Mouse (Mus musculus) Muller cell, postnatal 12 days (primary cell): ENCODE measurements at regions not wholly inside any gene's neighbourhood (a gene's known extent, or its start where the extent isn't known, plus 50 kb on each side); places are given as distances from the start of the nearest gene placed in this dataset.
A peak's percentile ranks its signal among the peaks of the same experiment; 100 is the strongest.

Source experiments
- DNase-seq: peaks from one replicate; pipeline ENCODE4 v3.0.0-alpha.2; 2015; ENCODE audit errors: inconsistent ontology term

- peak; percentile 59 for DNase-seq
Observed at GRCm38 (mm10) chr6:25321446-25321845, 365.3 kb upstream of the Tmem229a start.

- DNase-seq: peak; percentile 83
Observed at GRCm38 (mm10) chr6:25320291-25320844, 364.3 kb upstream of the Tmem229a start.

GRCm38 (mm10) chr6:25307471-25307870 lies 351.4 kb upstream of the Tmem229a start:
- no peak for DNase-seq

- no peak for DNase-seq
Observed at GRCm38 (mm10) chr6:25304844-25305504, 348.9 kb upstream of the Tmem229a start.

GRCm38 (mm10) chr6:25291613-25292012 lies 335.5 kb upstream of the Tmem229a start:
- no peak for DNase-seq

- DNase-seq: no peak
Observed at GRCm38 (mm10) chr6:25287591-25287990, 331.5 kb upstream of the Tmem229a start.

- no peak for DNase-seq
Observed at GRCm38 (mm10) chr6:25286313-25286712, 330.2 kb upstream of the Tmem229a start.

GRCm38 (mm10) chr6:25278509-25278908 lies 322.4 kb upstream of the Tmem229a start:
- peak; percentile 25 for DNase-seq

GRCm38 (mm10) chr6:25277703-25278447 lies 321.8 kb upstream of the Tmem229a start:
- DNase-seq: peak; percentile 72

- peak; percentile 48 for DNase-seq
Observed at GRCm38 (mm10) chr6:25276221-25276620, 320.1 kb upstream of the Tmem229a start.

GRCm38 (mm10) chr6:25260559-25260958 lies 304.5 kb upstream of the Tmem229a start:
- DNase-seq: peak; percentile 42

GRCm38 (mm10) chr6:25255762-25256161 lies 299.7 kb upstream of the Tmem229a start:
- DNase-seq: no peak

GRCm38 (mm10) chr6:25237021-25237420 lies 280.9 kb upstream of the Tmem229a start:
- no peak for DNase-seq

- no peak for DNase-seq
Observed at GRCm38 (mm10) chr6:25236616-25237015, 280.5 kb upstream of the Tmem229a start.
